Mouse (Mus musculus) ZHBTc4 (cell line): ENCODE results near the gene Lgr5.

ENCODE experiments used
- DNase-seq: peaks from one replicate; pipeline ENCODE4 v3.0.0-alpha.2; 2011; ENCODE audit warnings: low read depth, low spot score

The Lgr5 gene

DNA sequence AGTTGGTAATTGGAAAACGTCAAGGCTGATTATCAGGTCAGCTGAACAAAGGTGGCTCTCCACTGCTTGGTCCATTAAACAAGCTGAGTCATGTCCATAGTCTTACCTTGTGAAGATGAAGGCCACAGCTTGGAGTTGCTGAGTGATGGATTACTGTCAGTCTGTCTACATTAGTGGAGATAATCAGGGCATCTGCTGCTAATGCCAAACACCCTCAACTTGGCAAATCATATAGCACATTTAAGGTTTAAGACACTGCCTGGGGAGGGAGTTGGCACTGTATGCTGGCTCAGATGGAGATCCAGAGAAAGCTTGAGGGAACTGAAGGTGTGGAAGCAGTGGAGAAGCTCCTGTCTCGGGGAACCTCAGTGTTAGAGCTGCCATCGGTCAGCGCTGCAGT lies 150.3 kb downstream of the Lgr5 start:
- no peak for DNase-seq

DNA sequence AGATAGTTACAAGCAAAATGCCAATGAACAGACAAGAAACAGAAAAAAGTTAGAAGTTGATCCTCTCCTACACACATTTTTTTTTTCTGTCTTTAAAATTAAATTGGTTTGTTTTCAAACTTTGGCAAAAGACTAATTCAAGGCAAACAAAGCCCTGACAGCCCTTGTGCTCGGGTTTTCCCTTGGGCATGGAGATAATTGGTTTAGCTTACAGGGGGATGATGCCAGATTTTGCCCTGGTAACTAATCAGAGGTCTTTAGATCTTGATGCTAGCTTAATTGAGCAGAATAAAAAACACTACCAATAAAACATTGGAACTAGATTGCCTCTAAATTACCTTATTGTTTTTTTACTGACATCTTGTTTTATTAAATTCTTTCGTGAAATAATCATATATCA lies 162.2 kb downstream of the Lgr5 start:
- DNase-seq = no peak

- DNase-seq = peak; percentile 60
Observed at GRCm38 (mm10) chr10:115421976-115422375, 165.6 kb downstream of the Lgr5 start.

- no peak for DNase-seq
Observed at GRCm38 (mm10) chr10:115414056-115414455, 173.5 kb downstream of the Lgr5 start.

DNA sequence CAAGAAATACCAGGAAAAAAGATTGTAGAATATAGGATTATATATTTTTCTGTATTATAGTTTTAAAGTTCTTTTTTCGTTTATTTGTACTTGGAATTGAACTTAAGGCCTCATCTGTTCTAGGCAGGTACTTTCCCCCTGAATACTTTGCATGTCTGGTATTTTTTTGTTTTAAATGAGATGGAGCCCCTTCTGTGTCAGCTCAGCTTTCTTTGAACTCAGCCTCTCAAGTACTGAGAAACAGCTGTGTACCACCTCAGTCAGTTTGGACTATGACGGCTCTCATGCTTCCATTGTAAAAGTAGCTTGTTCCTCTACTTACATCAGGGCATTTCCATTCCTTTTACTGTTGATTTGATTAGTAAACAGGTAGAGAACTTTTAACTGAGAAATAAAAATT lies 174.1 kb downstream of the Lgr5 start:
- no peak for DNase-seq

DNA sequence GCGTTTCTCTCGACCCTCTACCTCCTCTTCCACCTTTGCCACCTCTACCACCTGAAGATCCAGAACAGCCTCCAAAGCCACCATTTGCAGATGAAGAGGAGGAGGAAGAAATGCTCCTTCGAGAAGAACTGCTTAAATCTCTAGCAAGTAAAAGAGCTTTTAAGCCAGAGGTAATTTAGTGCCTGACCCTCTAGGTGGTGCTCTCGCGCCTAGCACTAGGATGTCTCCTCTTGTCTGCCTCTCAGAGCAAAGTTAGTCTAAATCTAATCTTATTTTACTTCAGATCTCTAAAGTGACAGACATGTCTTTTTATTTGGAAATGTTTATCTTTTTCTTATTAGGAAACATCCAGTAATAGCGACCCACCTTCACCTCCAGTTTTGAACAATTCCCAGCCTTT lies 181.2 kb downstream of the Lgr5 start:
- peak; percentile 76 for DNase-seq
